ENCODE assay signal across 16 mouse cellular contexts in genomic region chr12:80251554-80251953, GRCm38 (mm10).
"Had no signal": no experiment of that assay in that cellular context is flagged by ENCODE, and none has a peak within 500 bp of the region (broad histone marks: within the 10 kb centered on the region; RNA-seq: fewer than 3 reads in every experiment).

No protein-coding gene starts in this region.

- H3K27ac ChIP-seq: layer of hippocampus, adult 2 months; liver, embryonic 13.5 days; macrophage; midbrain, embryonic 15.5 days; neural tube, embryonic 12.5 days had no signal

- H3K4me3 ChIP-seq: layer of hippocampus, adult 2 months; liver, embryonic 13.5 days; megakaryocyte, embryonic 14.5 days; midbrain, embryonic 15.5 days; neural tube, embryonic 12.5 days had no signal

- H3K36me3 ChIP-seq: liver, embryonic 13.5 days; midbrain, embryonic 15.5 days; neural tube, embryonic 12.5 days had no signal

- H3K27me3 ChIP-seq: liver, embryonic 13.5 days; midbrain, embryonic 15.5 days; neural tube, embryonic 12.5 days had no signal

- H3K9me3 ChIP-seq: liver, embryonic 13.5 days; megakaryocyte, embryonic 14.5 days; midbrain, embryonic 15.5 days; neural tube, embryonic 12.5 days had no signal

- ATAC-seq: liver, postnatal 0 days; midbrain, embryonic 15.5 days had no signal

- H3K9ac ChIP-seq: liver, embryonic 13.5 days; liver, postnatal 0 days; midbrain, embryonic 15.5 days; neural tube, embryonic 12.5 days had no signal

- H3K4me1 ChIP-seq: midbrain, embryonic 15.5 days had no signal

- H3K4me2 ChIP-seq: liver, embryonic 13.5 days; midbrain, embryonic 11.5 days; midbrain, embryonic 15.5 days; neural tube, embryonic 12.5 days had no signal

- DNase-seq: kidney, adult 11 months; kidney, postnatal 10 days; kidney, postnatal 4 days; liver; liver, embryonic 13.5 days; liver, postnatal 0 days; right cerebral cortex, postnatal 4 days; spleen, adult 18-20 months; thymus, adult 2 months; thymus, postnatal 25 days had no signal
